25 mouse cellular contexts compared by ENCODE assay signal in genomic region chr2:32798251-32798962, GRCm38 (mm10). TPM values are rescaled to one million over a fixed set of nuclear protein-coding genes. Genes with fewer than 3 reads are reported as not detected.
DNase-seq lines count a peak whose midpoint lies in the region; ATAC-seq and TF ChIP-seq lines count a peak whose summit lies in the region.
"Had no signal": no experiment of that assay in that cellular context is flagged by ENCODE, and none has a peak within 500 bp of the region (broad histone marks: within the 10 kb centered on the region; RNA-seq: fewer than 3 reads in every experiment).

No protein-coding gene starts in this region.

- intact Hi-C loops in heart, postnatal 36 days (cut with DNase I), result no loop called here

- TF ChIP-seq CTCF in olfactory bulb, adult 2 months (IDR thresholded peaks at IDR 0.05; ENCODE audit: insufficient read depth, low read depth, low read length), result no peak

- ATAC-seq in frontal cortex, adult (ENCODE audit: low TSS enrichment), result peak; percentile 75
- ATAC-seq in heart, embryonic 16.5 days (replicated peaks; ENCODE audit: extremely low read depth, insufficient read depth, low FRiP score), result peak; percentile 38; the same call in 1 of the 2 replicates
- ATAC-seq in megakaryocyte, adult 5-6 weeks (ENCODE audit: poor library complexity, severe bottlenecking), result no peak
- ATAC-seq: forebrain, embryonic 13.5 days had no signal

- H3K9me3 ChIP-seq in heart, embryonic 16.5 days (replicated peaks; ENCODE audit: control insufficient read depth, low read length), result no peaks in the 10 kb centered on the region
- H3K9me3 ChIP-seq in megakaryocyte, embryonic 14.5 days, result peaks cover 12% of the 10 kb centered on the region
- H3K9me3 ChIP-seq: forebrain, embryonic 13.5 days; G1E; limb, embryonic 13.5 days; lung, embryonic 15.5 days had no signal

- H3K27me3 ChIP-seq in heart, embryonic 16.5 days (ENCODE audit: control insufficient read depth, insufficient read depth, low read length), result no peaks in the 10 kb centered on the region
- H3K27me3 ChIP-seq in megakaryocyte, embryonic 14.5 days (replicated peaks), result peaks cover 11% of the 10 kb centered on the region
- H3K27me3 ChIP-seq: forebrain, embryonic 13.5 days; limb, embryonic 13.5 days; lung, embryonic 15.5 days had no signal

- no peak overlapping the region for H3K4me3 ChIP-seq in heart, embryonic 16.5 days (ENCODE audit: low read length)
- peak overlapping the region; percentile 34 for H3K4me3 ChIP-seq in megakaryocyte, embryonic 14.5 days (replicated peaks)
- no peak overlapping the region for H3K4me3 ChIP-seq in olfactory bulb, adult 2 months (ENCODE audit: insufficient read depth, low read depth, low read length)
- H3K4me3 ChIP-seq: erythroblast, embryonic 14.5 days; forebrain, embryonic 13.5 days; limb, embryonic 13.5 days; lung, embryonic 15.5 days had no signal

- TF ChIP-seq POLR2A in olfactory bulb, adult 2 months (IDR thresholded peaks at IDR 0.05; ENCODE audit: insufficient read depth, low read depth, low read length), result no peak

- no peak overlapping the region for H3K4me2 ChIP-seq in heart, embryonic 16.5 days (ENCODE audit: low read depth, low read length)
- H3K4me2 ChIP-seq: forebrain, embryonic 13.5 days; limb, embryonic 13.5 days; lung, embryonic 15.5 days; midbrain, embryonic 11.5 days had no signal

- H3K27ac ChIP-seq in heart, embryonic 16.5 days (ENCODE audit: low read length), result peak overlapping the region; percentile 38
- H3K27ac ChIP-seq in olfactory bulb, adult 2 months (ENCODE audit: insufficient read depth, low read depth, low read length), result peak overlapping the region; percentile 65
- H3K27ac ChIP-seq: forebrain, embryonic 13.5 days; limb, embryonic 13.5 days; liver, embryonic 14.5 days; lung, embryonic 15.5 days had no signal

- H3K4me1 ChIP-seq in heart, embryonic 16.5 days (ENCODE audit: control insufficient read depth, insufficient read depth, low read length), result peaks cover 14% of the 10 kb centered on the region
- peaks cover 22% of the 10 kb centered on the region for H3K4me1 ChIP-seq in megakaryocyte, embryonic 14.5 days
- peaks cover 25% of the 10 kb centered on the region for H3K4me1 ChIP-seq in olfactory bulb, adult 2 months (ENCODE audit: control insufficient read depth, insufficient read depth, low read length)
- H3K4me1 ChIP-seq: forebrain, embryonic 13.5 days; limb, embryonic 13.5 days; lung, embryonic 15.5 days had no signal

- 45% methylated on average over 10 of the region's 10 CpGs for WGBS in heart, embryonic 16.5 days
- WGBS in olfactory bulb, adult 2 months, result 32% methylated on average over 10 of the region's 10 CpGs

- H3K36me3 ChIP-seq in heart, embryonic 16.5 days (ENCODE audit: control insufficient read depth, insufficient read depth), result peaks cover 23% of the 10 kb centered on the region
- peaks cover 67% of the 10 kb centered on the region for H3K36me3 ChIP-seq in megakaryocyte, embryonic 14.5 days (replicated peaks; ENCODE audit: low read length)

- DNase-seq in frontal cortex, postnatal 36 days (ENCODE audit: low spot score in 2 of 2), result no peak
- no peak for DNase-seq in heart, postnatal 36 days
- DNase-seq in cerebellum, adult 8-10 months, result no peak
- DNase-seq: adrenal gland, postnatal 14 days; cerebellum, adult 18-20 months; gastrocnemius, postnatal 14 days; kidney, adult 2 months; kidney, postnatal 10 days; retina, postnatal 1 day; thymus, adult 18-20 months had no signal

- no peak overlapping the region for H3K9ac ChIP-seq in heart, embryonic 16.5 days (ENCODE audit: low read length)
- H3K9ac ChIP-seq: forebrain, embryonic 13.5 days; limb, embryonic 13.5 days; liver, embryonic 14.5 days; lung, embryonic 15.5 days had no signal

RNA-seq across cellular contexts. Expression of gene Cfap157, which starts 14.2 kb away (rescaled TPM):
- 0.53 and 0.70 TPM in 2 replicates for polyA plus RNA-seq in heart, embryonic 16.5 days (2015; fragmentation: Nextera tagmentation; extraction: Ambion mirVana)
- total RNA-seq in heart, postnatal 36 days (2021), result not detected
- polyA plus RNA-seq in megakaryocyte, embryonic 14.5 days (2012; ENCODE audit: insufficient read depth, low replicate concordance), result not detected in 2 replicates
- not detected in 2 replicates for total RNA-seq in megakaryocyte, adult 5-6 weeks (2015)
- total RNA-seq in megakaryocyte, adult 5-6 weeks (2017), result not detected in 2 replicates
- polyA plus RNA-seq in olfactory bulb, adult 2 months (2012; ENCODE audit: insufficient read depth, insufficient read length, low replicate concordance, missing spikeins), result not detected in 2 replicates
- total RNA-seq: adrenal gland, postnatal 14 days; heart, postnatal 25 days had no signal
- polyA plus RNA-seq: embryonic facial prominence, embryonic 11.5 days; erythroblast, embryonic 14.5 days; G1E; kidney, adult 2 months; liver, embryonic 14.5 days; spleen, adult 2 months had no signal

RNA-seq across cellular contexts. Expression of gene Ptrh1, which starts 22.8 kb away (rescaled TPM):
- polyA plus RNA-seq in heart, embryonic 16.5 days (2015; fragmentation: Nextera tagmentation; extraction: Ambion mirVana), result 5.2 and 6.1 TPM in 2 replicates
- total RNA-seq in heart, postnatal 36 days (2021), result 1 to 10 TPM; 3.7 to 3.8 TPM
- polyA plus RNA-seq in megakaryocyte, embryonic 14.5 days (2012; ENCODE audit: insufficient read depth, low replicate concordance), result 2.6 TPM in 1 of 2 replicates, not detected in the other
- 0.57 TPM in 1 of 2 replicates, not detected in the other for total RNA-seq in megakaryocyte, adult 5-6 weeks (2015)
- total RNA-seq in megakaryocyte, adult 5-6 weeks (2017), result 0.88 and 5.4 TPM in 2 replicates
- polyA plus RNA-seq in olfactory bulb, adult 2 months (2012; ENCODE audit: insufficient read depth, insufficient read length, low replicate concordance, missing spikeins), result not detected in 2 replicates
- polyA plus RNA-seq: erythroblast, embryonic 14.5 days had no signal

RNA-seq across cellular contexts. Expression of gene Ttc16, which starts 23.0 kb away (rescaled TPM):
- polyA plus RNA-seq in heart, embryonic 16.5 days (2015; fragmentation: Nextera tagmentation; extraction: Ambion mirVana), result 0.34 and 0.43 TPM in 2 replicates
- total RNA-seq in heart, postnatal 36 days (2021), result under 1 TPM; 0.08 to 0.14 TPM
- polyA plus RNA-seq in megakaryocyte, embryonic 14.5 days (2012; ENCODE audit: insufficient read depth, low replicate concordance), result 0.03 and 1.9 TPM in 2 replicates
- total RNA-seq in megakaryocyte, adult 5-6 weeks (2015), result not detected in 2 replicates
- total RNA-seq in megakaryocyte, adult 5-6 weeks (2017), result not detected in 2 replicates
- not detected in 2 replicates for polyA plus RNA-seq in olfactory bulb, adult 2 months (2012; ENCODE audit: insufficient read depth, insufficient read length, low replicate concordance, missing spikeins)
- total RNA-seq: adrenal gland, postnatal 14 days; gastrocnemius, postnatal 14 days had no signal
- polyA plus RNA-seq: embryonic facial prominence, embryonic 11.5 days; erythroblast, embryonic 14.5 days had no signal

RNA-seq across cellular contexts. Expression of gene Tor2a, which starts 41.4 kb away (rescaled TPM):
- polyA plus RNA-seq in heart, embryonic 16.5 days (2015; fragmentation: Nextera tagmentation; extraction: Ambion mirVana), result 38.1 and 38.9 TPM in 2 replicates
- total RNA-seq in heart, postnatal 36 days (2021), result 1 to 10 TPM; 6.8 to 9.6 TPM
- polyA plus RNA-seq in megakaryocyte, embryonic 14.5 days (2012; ENCODE audit: insufficient read depth, low replicate concordance), result 30.1 and 93.0 TPM in 2 replicates
- 19.0 and 24.2 TPM in 2 replicates for total RNA-seq in megakaryocyte, adult 5-6 weeks (2015)
- total RNA-seq in megakaryocyte, adult 5-6 weeks (2017), result 17.7 and 17.8 TPM in 2 replicates
- not detected in 2 replicates for polyA plus RNA-seq in olfactory bulb, adult 2 months (2012; ENCODE audit: insufficient read depth, insufficient read length, low replicate concordance, missing spikeins)

RNA-seq across cellular contexts. Expression of gene Stxbp1, which starts 48.6 kb away (rescaled TPM):
- 28.0 and 29.2 TPM in 2 replicates for polyA plus RNA-seq in heart, embryonic 16.5 days (2015; fragmentation: Nextera tagmentation; extraction: Ambion mirVana)
- 10 to 100 TPM; 10.1 to 14.3 TPM for total RNA-seq in heart, postnatal 36 days (2021)
- 1.6 TPM in 1 of 2 replicates, not detected in the other for polyA plus RNA-seq in megakaryocyte, embryonic 14.5 days (2012; ENCODE audit: insufficient read depth, low replicate concordance)
- total RNA-seq in megakaryocyte, adult 5-6 weeks (2015), result 0.09 and 0.30 TPM in 2 replicates
- 0.48 and 1.3 TPM in 2 replicates for total RNA-seq in megakaryocyte, adult 5-6 weeks (2017)
- polyA plus RNA-seq in olfactory bulb, adult 2 months (2012; ENCODE audit: insufficient read depth, insufficient read length, low replicate concordance, missing spikeins), result 182 and 623 TPM in 2 replicates
